Mouse (Mus musculus): ENCODE measurements around the gene Apol7a. TPM values are rescaled to one million over a fixed set of nuclear protein-coding genes. Genes with fewer than 3 reads are reported as not detected.

Apol7a gene
- polyA plus RNA-seq, 1 experiment from 2014 or later, result not detected

GRCm38 (mm10) chr15:77358320-77359040 lies 40.4 kb downstream of the Apol7a start:
- H3K27ac ChIP-seq, result peak overlapping the region; percentile 79
- peaks cover 60% of the 10 kb centered on the region for H3K4me1 ChIP-seq (replicated peaks)
- no peaks in the 10 kb centered on the region for H3K27me3 ChIP-seq
- H3K36me3 ChIP-seq, result no peaks in the 10 kb centered on the region
- 5% methylated on average over 29 of the region's 29 CpGs for whole genome bisulfite sequencing
- peak; percentile 81 for ATAC-seq (ENCODE audit: low FRiP score)
- H3K9me3 ChIP-seq, result no peaks in the 10 kb centered on the region
- H3K4me3 ChIP-seq, result peak overlapping the region; percentile 31
- H3K4me2 ChIP-seq, result peak overlapping the region; percentile 53
- peak overlapping the region; percentile 75 for H3K9ac ChIP-seq

GRCm38 (mm10) chr15:77356248-77356810 lies 42.6 kb downstream of the Apol7a start:
- Histone ChIP-seq H3K4me3 (no peak overlapping the region), H3K9ac (peak overlapping the region; percentile 14), H3K36me3 (no peaks in the 10 kb centered on the region), H3K9me3 (no peaks in the 10 kb centered on the region), H3K27ac (peak overlapping the region; percentile 73), H3K27me3 (no peaks in the 10 kb centered on the region), H3K4me1 (replicated peaks) (peaks cover 58% of the 10 kb centered on the region), H3K4me2 (peak overlapping the region; percentile 35)
- WGBS, result 3% methylated on average over 11 of the region's 11 CpGs
- ATAC-seq (ENCODE audit: low FRiP score), result peak; percentile 46; the same call in 1 of the 2 replicates

GRCm38 (mm10) chr15:77354848-77355551 lies 43.9 kb downstream of the Apol7a start:
- Histone ChIP-seq H3K4me3 (no peak overlapping the region), H3K27me3 (no peaks in the 10 kb centered on the region), H3K4me1 (replicated peaks) (peaks cover 58% of the 10 kb centered on the region), H3K36me3 (no peaks in the 10 kb centered on the region), H3K9ac (0 out of 2 replicates have a peak overlapping the region, but pooled peaks have one; percentile 25), H3K4me2 (no peak overlapping the region), H3K27ac (peak overlapping the region; percentile 73), H3K9me3 (no peaks in the 10 kb centered on the region)
- no peak for ATAC-seq (ENCODE audit: low FRiP score)
- WGBS, result 41% methylated on average over 6 of the region's 6 CpGs

GRCm38 (mm10) chr15:77354496-77354847 lies 44.4 kb downstream of the Apol7a start:
- Histone ChIP-seq H3K4me3 (no peak overlapping the region), H3K36me3 (no peaks in the 10 kb centered on the region), H3K4me2 (no peak overlapping the region), H3K27ac (peak overlapping the region; percentile 73), H3K9me3 (no peaks in the 10 kb centered on the region), H3K9ac (0 out of 2 replicates have a peak overlapping the region, but pooled peaks have one; percentile 25), H3K4me1 (replicated peaks) (peaks cover 55% of the 10 kb centered on the region), H3K27me3 (no peaks in the 10 kb centered on the region)
- ATAC-seq (ENCODE audit: low FRiP score), result no peak
- 39% methylated on average over 4 of the region's 4 CpGs for WGBS

- H3K9me3 ChIP-seq, result no peaks in the 10 kb centered on the region
- H3K27me3 ChIP-seq, result no peaks in the 10 kb centered on the region
- WGBS, result 23% methylated on average over 4 of the region's 4 CpGs
- H3K27ac ChIP-seq, result 0 out of 2 replicates have a peak overlapping the region, but pooled peaks have one; percentile 35
- H3K4me2 ChIP-seq, result no peak overlapping the region
- ATAC-seq (ENCODE audit: low FRiP score), result no peak
- peaks cover 48% of the 10 kb centered on the region for H3K4me1 ChIP-seq (replicated peaks)
- H3K4me3 ChIP-seq, result no peak overlapping the region
- no peak overlapping the region for H3K9ac ChIP-seq
- no peaks in the 10 kb centered on the region for H3K36me3 ChIP-seq
Observed at GRCm38 (mm10) chr15:77353764-77354163, 45.1 kb downstream of the Apol7a start.

- 56% methylated on average over 7 of the region's 7 CpGs for WGBS
- no peak overlapping the region for H3K4me2 ChIP-seq
Observed at GRCm38 (mm10) chr15:77352863-77353262, 46.0 kb downstream of the Apol7a start.

GRCm38 (mm10) chr15:77350117-77350516 lies 48.8 kb downstream of the Apol7a start:
- ATAC-seq (ENCODE audit: low FRiP score), result no peak
- no peaks in the 10 kb centered on the region for H3K36me3 ChIP-seq
- no peak overlapping the region for H3K27ac ChIP-seq
- no peaks in the 10 kb centered on the region for H3K9me3 ChIP-seq
- H3K4me1 ChIP-seq (replicated peaks), result peaks cover 26% of the 10 kb centered on the region
- H3K4me2 ChIP-seq, result no peak overlapping the region
- WGBS, result 93% methylated on average over 7 of the region's 7 CpGs
- H3K4me3 ChIP-seq, result no peak overlapping the region
- no peaks in the 10 kb centered on the region for H3K27me3 ChIP-seq
- no peak overlapping the region for H3K9ac ChIP-seq

More at GRCm38 (mm10) chr15:77352863-77353262, 46.0 kb downstream of the Apol7a start:
- Histone ChIP-seq H3K9me3 (no peaks in the 10 kb centered on the region), H3K27ac (no peak overlapping the region), H3K4me3 (no peak overlapping the region), H3K27me3 (no peaks in the 10 kb centered on the region), H3K36me3 (no peaks in the 10 kb centered on the region), H3K4me1 (replicated peaks) (peaks cover 44% of the 10 kb centered on the region), H3K9ac (no peak overlapping the region)
- no peak for ATAC-seq (ENCODE audit: low FRiP score)

- Histone ChIP-seq H3K4me2 (no peak overlapping the region), H3K9me3 (no peaks in the 10 kb centered on the region), H3K4me1 (replicated peaks) (peaks cover 25% of the 10 kb centered on the region), H3K27me3 (no peaks in the 10 kb centered on the region), H3K36me3 (no peaks in the 10 kb centered on the region), H3K27ac (no peak overlapping the region), H3K4me3 (no peak overlapping the region), H3K9ac (no peak overlapping the region)
- ATAC-seq (ENCODE audit: low FRiP score), result no peak
- 71% methylated on average over 7 of the region's 7 CpGs for WGBS
Observed at GRCm38 (mm10) chr15:77348146-77348545, 50.8 kb downstream of the Apol7a start.

- H3K36me3 ChIP-seq, result no peaks in the 10 kb centered on the region
- 36% methylated on average over 17 of the region's 17 CpGs for WGBS
- H3K9ac ChIP-seq, result peak overlapping the region; percentile 57
- H3K9me3 ChIP-seq, result no peaks in the 10 kb centered on the region
- peaks cover 29% of the 10 kb centered on the region for H3K4me1 ChIP-seq (replicated peaks)
- H3K27ac ChIP-seq, result peak overlapping the region; percentile 80
- peak overlapping the region; percentile 40 for H3K4me2 ChIP-seq
- no peak for ATAC-seq (ENCODE audit: low FRiP score)
- no peaks in the 10 kb centered on the region for H3K27me3 ChIP-seq
- H3K4me3 ChIP-seq, result no peak overlapping the region
Observed at GRCm38 (mm10) chr15:77344127-77345125, 54.5 kb downstream of the Apol7a start.

- Histone ChIP-seq H3K27me3 (no peaks in the 10 kb centered on the region), H3K4me3 (peak overlapping the region; percentile 20; the same call in 1 of the 2 replicates), H3K9ac (peak overlapping the region; percentile 57), H3K36me3 (no peaks in the 10 kb centered on the region), H3K4me1 (replicated peaks) (peaks cover 29% of the 10 kb centered on the region), H3K4me2 (peak overlapping the region; percentile 40), H3K9me3 (no peaks in the 10 kb centered on the region), H3K27ac (peak overlapping the region; percentile 80)
- ATAC-seq (ENCODE audit: low FRiP score), result peak; percentile 61
- WGBS, result 4% methylated on average over 13 of the region's 13 CpGs
Observed at GRCm38 (mm10) chr15:77343527-77344091, 55.3 kb downstream of the Apol7a start.

- Histone ChIP-seq H3K9me3 (no peaks in the 10 kb centered on the region), H3K4me2 (peak overlapping the region; percentile 40), H3K9ac (peak overlapping the region; percentile 57), H3K4me3 (peak overlapping the region; percentile 20; the same call in 1 of the 2 replicates), H3K36me3 (no peaks in the 10 kb centered on the region), H3K4me1 (replicated peaks) (peaks cover 29% of the 10 kb centered on the region), H3K27me3 (no peaks in the 10 kb centered on the region), H3K27ac (peak overlapping the region; percentile 80)
- WGBS, result 23% methylated on average over 18 of the region's 18 CpGs
- no peak for ATAC-seq (ENCODE audit: low FRiP score)
Observed at GRCm38 (mm10) chr15:77342962-77343526, 55.9 kb downstream of the Apol7a start.

All from hindbrain, embryonic 13.5 days (tissue).